23 mouse cellular contexts compared by ENCODE assay signal in the genomic region with DNA sequence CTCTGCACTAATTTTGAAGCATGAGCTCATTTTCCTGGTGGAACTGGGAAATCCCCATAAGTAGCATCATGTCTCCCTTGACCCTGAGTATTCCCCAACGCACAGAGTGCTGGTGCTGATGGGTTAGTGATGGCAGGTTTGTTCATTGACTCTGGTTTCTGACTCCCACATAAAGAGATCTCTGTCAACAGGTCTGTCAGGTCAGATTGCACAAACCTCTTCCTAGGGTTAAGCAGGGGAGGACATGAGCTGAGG.
"Had no signal": no experiment of that assay in that cellular context is flagged by ENCODE, and none has a peak within 500 bp of the region (broad histone marks: within the 10 kb centered on the region; RNA-seq: fewer than 3 reads in every experiment).

No protein-coding gene starts in this region.

- H3K4me3 ChIP-seq: layer of hippocampus, adult 2 months; limb, embryonic 10.5 days; limb, embryonic 13.5 days; liver, embryonic 13.5 days; lung, embryonic 15.5 days; megakaryocyte, embryonic 14.5 days; midbrain, embryonic 10.5 days; midbrain, embryonic 13.5 days; myocyte; neural tube, embryonic 13.5 days; stomach, embryonic 15.5 days had no signal

- H3K4me2 ChIP-seq: limb, embryonic 13.5 days; liver, embryonic 13.5 days; lung, embryonic 15.5 days; midbrain, embryonic 13.5 days; neural tube, embryonic 13.5 days; stomach, embryonic 15.5 days had no signal

- H3K36me3 ChIP-seq: limb, embryonic 10.5 days; limb, embryonic 13.5 days; liver, embryonic 13.5 days; lung, embryonic 15.5 days; midbrain, embryonic 10.5 days; midbrain, embryonic 13.5 days; neural tube, embryonic 13.5 days; stomach, embryonic 15.5 days had no signal

- H3K27me3 ChIP-seq: limb, embryonic 13.5 days; liver, embryonic 13.5 days; lung, embryonic 15.5 days; megakaryocyte, embryonic 14.5 days; midbrain, embryonic 13.5 days; neural tube, embryonic 13.5 days; stomach, embryonic 15.5 days had no signal

- ATAC-seq: midbrain, embryonic 13.5 days; midbrain, embryonic 16.5 days had no signal

- H3K4me1 ChIP-seq: limb, embryonic 10.5 days; limb, embryonic 13.5 days; liver, embryonic 13.5 days; megakaryocyte, embryonic 14.5 days; midbrain, embryonic 10.5 days; midbrain, embryonic 13.5 days; neural tube, embryonic 13.5 days; stomach, embryonic 15.5 days had no signal

- H3K9me3 ChIP-seq: limb, embryonic 10.5 days; limb, embryonic 13.5 days; liver, embryonic 13.5 days; lung, embryonic 15.5 days; midbrain, embryonic 10.5 days; midbrain, embryonic 13.5 days; neural tube, embryonic 13.5 days; stomach, embryonic 15.5 days had no signal

- H3K27ac ChIP-seq: kidney, postnatal 0 days; layer of hippocampus, adult 2 months; limb, embryonic 10.5 days; limb, embryonic 13.5 days; liver, embryonic 13.5 days; lung, embryonic 15.5 days; midbrain, embryonic 10.5 days; midbrain, embryonic 13.5 days; neural tube, embryonic 13.5 days; stomach, embryonic 15.5 days had no signal

- H3K9ac ChIP-seq: limb, embryonic 13.5 days; liver, embryonic 13.5 days; lung, embryonic 15.5 days; midbrain, embryonic 13.5 days; neural tube, embryonic 13.5 days; stomach, embryonic 15.5 days had no signal

- DNase-seq: kidney, postnatal 25 days; layer of hippocampus, adult 9-11 months; liver, embryonic 13.5 days; lung, adult 18-20 months; lung, postnatal 10 days; lung, postnatal 36 days; retina, postnatal 1 day; right cerebral cortex, postnatal 25 days; spleen, adult 18-20 months; thymus, postnatal 14 days; thymus, postnatal 4 days had no signal
